Mouse (Mus musculus): ENCODE measurements around the gene Rnh1. TPM values are rescaled to one million over a fixed set of nuclear protein-coding genes. Genes with fewer than 3 reads are reported as not detected.

Rnh1 gene
- polyA plus RNA-seq, 1 experiment from 2014 or later, result 92.2 TPM

- no peak for ATAC-seq (ENCODE audit: extremely low read depth, insufficient number of reproducible peaks, low FRiP score, low TSS enrichment)
- Histone ChIP-seq H3K4me2 (no peak overlapping the region), H3K4me3 (no peak overlapping the region), H3K36me3 (peaks cover 38% of the 10 kb centered on the region), H3K27me3 (replicated peaks) (no peaks in the 10 kb centered on the region), H3K9ac (no peak overlapping the region), H3K4me1 (peaks cover 25% of the 10 kb centered on the region), H3K27ac (replicated peaks) (no peak overlapping the region), H3K9me3 (no peaks in the 10 kb centered on the region)
- WGBS, result 84% methylated on average over 3 of the region's 3 CpGs
Measured at GRCm38 (mm10) chr7:141190220-141190619, 17.6 kb upstream of the Rnh1 start.

- Histone ChIP-seq H3K27ac (replicated peaks) (no peak overlapping the region), H3K36me3 (peaks cover 38% of the 10 kb centered on the region), H3K4me3 (no peak overlapping the region), H3K9ac (no peak overlapping the region), H3K4me2 (no peak overlapping the region), H3K9me3 (no peaks in the 10 kb centered on the region), H3K4me1 (peaks cover 21% of the 10 kb centered on the region), H3K27me3 (replicated peaks) (no peaks in the 10 kb centered on the region)
- 88% methylated on average over 3 of the region's 3 CpGs for WGBS
- ATAC-seq (ENCODE audit: extremely low read depth, insufficient number of reproducible peaks, low FRiP score, low TSS enrichment), result no peak
Measured at GRCm38 (mm10) chr7:141188733-141189132, 16.1 kb upstream of the Rnh1 start.

GRCm38 (mm10) chr7:141188194-141188593 is 15.5 kb upstream of the Rnh1 start:
- Histone ChIP-seq H3K4me2 (no peak overlapping the region), H3K9ac (no peak overlapping the region), H3K4me3 (no peak overlapping the region), H3K27ac (replicated peaks) (no peak overlapping the region), H3K9me3 (no peaks in the 10 kb centered on the region), H3K27me3 (replicated peaks) (no peaks in the 10 kb centered on the region), H3K36me3 (peaks cover 38% of the 10 kb centered on the region), H3K4me1 (peaks cover 20% of the 10 kb centered on the region)
- ATAC-seq (ENCODE audit: extremely low read depth, insufficient number of reproducible peaks, low FRiP score, low TSS enrichment), result no peak
- WGBS, result 53% methylated on average over 3 of the region's 3 CpGs

- Histone ChIP-seq H3K9me3 (no peaks in the 10 kb centered on the region), H3K4me3 (no peak overlapping the region), H3K36me3 (no peaks in the 10 kb centered on the region), H3K4me1 (peaks cover 17% of the 10 kb centered on the region), H3K9ac (no peak overlapping the region), H3K27me3 (replicated peaks) (peaks cover 16% of the 10 kb centered on the region), H3K4me2 (no peak overlapping the region), H3K27ac (replicated peaks) (no peak overlapping the region)
- 3% methylated on average over 8 of the region's 8 CpGs for WGBS
- no peak for ATAC-seq (ENCODE audit: extremely low read depth, insufficient number of reproducible peaks, low FRiP score, low TSS enrichment)
Measured at GRCm38 (mm10) chr7:141176173-141176572, 3.5 kb upstream of the Rnh1 start.

- peaks cover 16% of the 10 kb centered on the region for H3K27me3 ChIP-seq (replicated peaks)
- H3K36me3 ChIP-seq, result no peaks in the 10 kb centered on the region
- H3K4me3 ChIP-seq, result no peak overlapping the region
- H3K4me1 ChIP-seq, result peaks cover 17% of the 10 kb centered on the region
- WGBS, result 76% methylated on average over 4 of the region's 4 CpGs
- H3K4me2 ChIP-seq, result no peak overlapping the region
- no peak overlapping the region for H3K9ac ChIP-seq
- no peak overlapping the region for H3K27ac ChIP-seq (replicated peaks)
- ATAC-seq (ENCODE audit: extremely low read depth, insufficient number of reproducible peaks, low FRiP score, low TSS enrichment), result no peak
- no peaks in the 10 kb centered on the region for H3K9me3 ChIP-seq
Measured at GRCm38 (mm10) chr7:141175068-141175467, 2.4 kb upstream of the Rnh1 start.

GRCm38 (mm10) chr7:141173323-141173850 is 730 bp upstream of the Rnh1 start:
- Histone ChIP-seq H3K4me2 (peak overlapping the region; percentile 78), H3K27ac (replicated peaks) (peak overlapping the region; percentile 94), H3K4me3 (peak overlapping the region; percentile 64), H3K27me3 (replicated peaks) (peaks cover 15% of the 10 kb centered on the region), H3K4me1 (peaks cover 31% of the 10 kb centered on the region), H3K9ac (peak overlapping the region; percentile 88), H3K9me3 (no peaks in the 10 kb centered on the region), H3K36me3 (no peaks in the 10 kb centered on the region)
- 89% methylated on average over 5 of the region's 5 CpGs for WGBS
- no peak for ATAC-seq (ENCODE audit: extremely low read depth, insufficient number of reproducible peaks, low FRiP score, low TSS enrichment)

GRCm38 (mm10) chr7:141169866-141170265 is 2.8 kb downstream of the Rnh1 start:
- peaks cover 16% of the 10 kb centered on the region for H3K36me3 ChIP-seq
- peaks cover 47% of the 10 kb centered on the region for H3K4me1 ChIP-seq
- no peak overlapping the region for H3K4me2 ChIP-seq
- H3K9ac ChIP-seq, result peak overlapping the region; percentile 89; the same call in 1 of the 2 replicates
- H3K9me3 ChIP-seq, result no peaks in the 10 kb centered on the region
- H3K4me3 ChIP-seq, result no peak overlapping the region
- 0 out of 2 replicates have a peak overlapping the region, but pooled peaks have one; percentile 20 for H3K27ac ChIP-seq (replicated peaks)
- H3K27me3 ChIP-seq (replicated peaks), result no peaks in the 10 kb centered on the region
- ATAC-seq (ENCODE audit: extremely low read depth, insufficient number of reproducible peaks, low FRiP score, low TSS enrichment), result no peak

- no peak for ATAC-seq (ENCODE audit: extremely low read depth, insufficient number of reproducible peaks, low FRiP score, low TSS enrichment)
- peak overlapping the region; percentile 73; the same call in 1 of the 2 replicates for H3K4me3 ChIP-seq
Measured at GRCm38 (mm10) chr7:141169300-141169699, 3.4 kb downstream of the Rnh1 start.

GRCm38 (mm10) chr7:141168518-141168953 is 4.1 kb downstream of the Rnh1 start:
- WGBS, result 2% methylated on average over 22 of the region's 22 CpGs
- 0 out of 2 replicates have a peak, but pooled peaks have one; percentile 23 for ATAC-seq (ENCODE audit: extremely low read depth, insufficient number of reproducible peaks, low FRiP score, low TSS enrichment)
- H3K4me3 ChIP-seq, result peak overlapping the region; percentile 73
- peak overlapping the region; percentile 81 for H3K4me2 ChIP-seq
- H3K4me1 ChIP-seq, result peaks cover 55% of the 10 kb centered on the region
- H3K36me3 ChIP-seq, result peaks cover 30% of the 10 kb centered on the region
- peak overlapping the region; percentile 89 for H3K9ac ChIP-seq
- no peaks in the 10 kb centered on the region for H3K27me3 ChIP-seq (replicated peaks)
- no peaks in the 10 kb centered on the region for H3K9me3 ChIP-seq
- H3K27ac ChIP-seq (replicated peaks), result peak overlapping the region; percentile 72

More at GRCm38 (mm10) chr7:141169300-141169699, 3.4 kb downstream of the Rnh1 start:
- peaks cover 52% of the 10 kb centered on the region for H3K4me1 ChIP-seq
- peak overlapping the region; percentile 81 for H3K4me2 ChIP-seq
- 59% methylated on average over 1 of the region's 1 CpGs for WGBS
- no peaks in the 10 kb centered on the region for H3K9me3 ChIP-seq
- 0 out of 2 replicates have a peak overlapping the region, but pooled peaks have one; percentile 72 for H3K27ac ChIP-seq (replicated peaks)
- H3K27me3 ChIP-seq (replicated peaks), result no peaks in the 10 kb centered on the region
- H3K36me3 ChIP-seq, result peaks cover 22% of the 10 kb centered on the region
- H3K9ac ChIP-seq, result peak overlapping the region; percentile 89

GRCm38 (mm10) chr7:141167901-141168517 is 4.6 kb downstream of the Rnh1 start:
- peak overlapping the region; percentile 81 for H3K4me2 ChIP-seq
- H3K27ac ChIP-seq (replicated peaks), result peak overlapping the region; percentile 72
- peaks cover 35% of the 10 kb centered on the region for H3K36me3 ChIP-seq
- H3K4me1 ChIP-seq, result peaks cover 49% of the 10 kb centered on the region
- H3K9ac ChIP-seq, result peak overlapping the region; percentile 89
- WGBS, result 11% methylated on average over 7 of the region's 7 CpGs
- H3K4me3 ChIP-seq, result peak overlapping the region; percentile 73
- no peak for ATAC-seq (ENCODE audit: extremely low read depth, insufficient number of reproducible peaks, low FRiP score, low TSS enrichment)
- H3K27me3 ChIP-seq (replicated peaks), result no peaks in the 10 kb centered on the region
- H3K9me3 ChIP-seq, result no peaks in the 10 kb centered on the region

GRCm38 (mm10) chr7:141164850-141165249 is 7.8 kb downstream of the Rnh1 start:
- Histone ChIP-seq H3K27me3 (replicated peaks) (no peaks in the 10 kb centered on the region), H3K4me1 (peaks cover 38% of the 10 kb centered on the region), H3K27ac (replicated peaks) (no peak overlapping the region), H3K4me3 (no peak overlapping the region), H3K4me2 (no peak overlapping the region), H3K9ac (peak overlapping the region; percentile 3; the same call in 1 of the 2 replicates), H3K9me3 (no peaks in the 10 kb centered on the region), H3K36me3 (peaks cover 66% of the 10 kb centered on the region)
- ATAC-seq (ENCODE audit: extremely low read depth, insufficient number of reproducible peaks, low FRiP score, low TSS enrichment), result no peak
- 66% methylated on average over 6 of the region's 6 CpGs for WGBS

- Histone ChIP-seq H3K27ac (replicated peaks) (no peak overlapping the region), H3K9ac (peak overlapping the region; percentile 3), H3K4me1 (peaks cover 33% of the 10 kb centered on the region), H3K9me3 (no peaks in the 10 kb centered on the region), H3K4me2 (no peak overlapping the region), H3K27me3 (replicated peaks) (no peaks in the 10 kb centered on the region), H3K4me3 (no peak overlapping the region), H3K36me3 (peaks cover 71% of the 10 kb centered on the region)
- 87% methylated on average over 7 of the region's 7 CpGs for WGBS
- ATAC-seq (ENCODE audit: extremely low read depth, insufficient number of reproducible peaks, low FRiP score, low TSS enrichment), result no peak
Measured at GRCm38 (mm10) chr7:141164397-141164796, 8.3 kb downstream of the Rnh1 start.
